Mouse (Mus musculus): Measurements from ENCODE around the gene Sorcs1.

Gene Sorcs1

Small RNA genes lying within 50 kb of the gene (microRNA-seq; reads per million reads assigned to microRNA genes)
- gene Gm27749: 0 reads per million in 2 experiments
